Mouse (Mus musculus): ENCODE measurements around the gene Cdh6. TPM values are rescaled to one million over a fixed set of nuclear protein-coding genes. Genes with fewer than 3 reads are reported as not detected.

The Cdh6 gene
- polyA plus RNA-seq, 1 experiment = 7.5 TPM

DNA sequence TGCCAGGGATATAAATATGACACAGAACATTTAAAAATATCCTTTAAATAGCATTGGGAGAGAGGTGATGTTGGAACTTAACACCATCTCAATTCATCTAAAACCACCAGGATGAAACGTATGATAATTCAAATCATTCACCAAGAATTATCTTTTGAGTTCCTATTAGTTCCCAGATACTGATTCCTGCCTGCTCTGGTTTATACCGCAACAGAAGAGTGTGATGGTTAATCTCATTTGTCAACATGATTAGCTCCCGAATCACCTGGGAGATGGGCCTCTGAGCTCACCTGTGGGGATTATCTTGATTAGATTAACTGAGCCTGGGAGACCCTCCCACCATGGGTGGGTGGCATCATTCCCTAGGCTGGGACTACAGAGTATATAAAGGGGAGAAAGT, 41.0 kb downstream of the Cdh6 start:
- peaks cover 3% of the 10 kb centered on the region; the same call in 1 of the 2 replicates for H3K4me1 ChIP-seq (ENCODE audit: control insufficient read depth, insufficient read depth, low read length)
- no peak for TF ChIP-seq POLR2A (IDR thresholded peaks at IDR 0.05; ENCODE audit: extremely low read depth, insufficient read depth, low read length)
- TF ChIP-seq CTCF (IDR thresholded peaks at IDR 0.05; ENCODE audit: extremely low read depth, insufficient read depth, low read length) = no peak
- no peak overlapping the region for H3K4me3 ChIP-seq (ENCODE audit: insufficient read depth, low read length)
- H3K27ac ChIP-seq (ENCODE audit: insufficient read depth, low read length) = no peak overlapping the region

DNA sequence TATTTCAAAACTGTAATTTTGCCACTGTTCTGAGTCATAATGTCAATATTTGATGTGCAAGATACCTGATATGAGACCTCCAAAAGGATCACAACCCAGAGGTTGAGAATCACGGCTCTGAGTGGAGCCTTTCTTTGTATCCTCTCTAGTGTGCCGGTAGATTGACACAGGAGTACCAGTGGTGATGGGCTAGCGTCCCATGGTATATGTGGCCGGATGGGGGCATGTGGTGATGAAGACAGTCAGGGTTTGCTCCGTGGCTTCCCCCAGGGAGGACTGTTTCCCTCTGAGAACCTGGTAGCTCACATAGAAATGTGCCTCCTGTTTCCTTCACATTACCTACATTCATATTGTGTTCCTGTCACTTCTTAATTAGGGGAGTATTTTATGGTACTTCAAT, 43.2 kb downstream of the Cdh6 start:
- no peak for TF ChIP-seq POLR2A (IDR thresholded peaks at IDR 0.05; ENCODE audit: extremely low read depth, insufficient read depth, low read length)
- no peak for TF ChIP-seq CTCF (IDR thresholded peaks at IDR 0.05; ENCODE audit: extremely low read depth, insufficient read depth, low read length)
- Histone ChIP-seq H3K4me3 (ENCODE audit: insufficient read depth, low read length) (no peak overlapping the region), H3K27ac (ENCODE audit: insufficient read depth, low read length) (no peak overlapping the region), H3K4me1 (ENCODE audit: control insufficient read depth, insufficient read depth, low read length) (no peaks in the 10 kb centered on the region; the same call in 1 of the 2 replicates)

DNA sequence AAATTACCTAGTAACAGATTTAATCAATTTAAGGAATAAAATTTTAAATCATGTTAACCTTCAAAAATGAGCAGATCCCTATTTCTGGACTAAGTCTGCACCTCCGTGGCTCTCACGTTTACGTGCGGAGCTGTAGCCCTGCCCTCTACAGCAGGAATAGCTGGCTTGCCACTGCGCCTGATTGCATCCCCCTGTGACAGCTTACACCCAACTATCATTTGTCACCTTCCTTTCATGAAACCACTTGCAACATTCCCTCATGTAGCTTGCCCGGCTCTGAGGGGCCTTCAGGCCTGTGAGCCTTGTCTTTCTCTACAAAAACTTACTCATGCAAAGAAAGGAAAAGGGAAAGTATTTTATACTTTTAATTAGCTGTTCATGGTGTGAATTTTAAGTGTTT, 73.1 kb downstream of the Cdh6 start:
- H3K4me3 ChIP-seq (ENCODE audit: insufficient read depth, low read length) = no peak overlapping the region
- no peaks in the 10 kb centered on the region; the same call in 1 of the 2 replicates for H3K4me1 ChIP-seq (ENCODE audit: control insufficient read depth, insufficient read depth, low read length)
- H3K27ac ChIP-seq (ENCODE audit: insufficient read depth, low read length) = no peak overlapping the region
- no peak for TF ChIP-seq CTCF (IDR thresholded peaks at IDR 0.05; ENCODE audit: extremely low read depth, insufficient read depth, low read length)
- TF ChIP-seq POLR2A (IDR thresholded peaks at IDR 0.05; ENCODE audit: extremely low read depth, insufficient read depth, low read length) = no peak

DNA sequence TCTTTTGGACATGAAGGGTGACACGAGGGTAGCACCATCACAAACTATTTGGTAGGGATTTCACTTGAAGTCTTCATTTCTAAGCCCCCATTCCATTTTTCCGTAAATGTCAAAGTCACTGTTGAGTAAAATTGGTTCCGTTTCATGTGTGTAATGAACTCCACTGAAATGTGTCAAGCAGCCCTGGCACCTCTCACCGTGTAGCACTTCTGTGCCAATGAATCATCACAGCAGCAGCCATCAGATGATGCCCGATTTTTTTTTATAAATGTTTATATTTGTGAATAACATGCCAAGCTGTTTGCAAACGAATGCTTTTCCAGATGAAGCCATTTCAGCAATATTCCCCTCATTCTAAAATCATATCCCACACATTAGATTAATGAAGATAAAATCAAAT, 75.6 kb downstream of the Cdh6 start:
- Histone ChIP-seq H3K4me3 (ENCODE audit: insufficient read depth, low read length) (no peak overlapping the region), H3K4me1 (ENCODE audit: control insufficient read depth, insufficient read depth, low read length) (no peaks in the 10 kb centered on the region), H3K27ac (ENCODE audit: insufficient read depth, low read length) (no peak overlapping the region)
- no peak for TF ChIP-seq POLR2A (IDR thresholded peaks at IDR 0.05; ENCODE audit: extremely low read depth, insufficient read depth, low read length)
- TF ChIP-seq CTCF (IDR thresholded peaks at IDR 0.05; ENCODE audit: extremely low read depth, insufficient read depth, low read length) = no peak

DNA sequence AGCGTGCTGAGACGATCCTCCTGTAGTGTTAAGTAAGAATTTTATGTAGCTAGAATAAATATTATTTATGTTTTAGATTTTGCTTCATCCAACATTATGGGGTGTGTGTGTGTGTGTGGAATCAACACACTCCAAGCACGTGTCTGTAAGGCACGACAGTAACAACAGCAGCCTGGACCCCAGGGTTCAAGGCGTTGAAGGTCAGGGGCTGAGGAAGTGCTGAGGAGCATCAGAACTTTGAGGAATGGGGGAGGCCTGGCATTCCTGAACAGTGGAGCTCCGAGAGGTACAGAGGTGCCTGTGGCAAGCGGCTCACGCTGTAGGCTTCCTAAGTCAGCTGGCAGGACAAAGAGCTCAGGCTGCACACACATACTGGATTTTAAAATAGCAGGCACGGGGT, 78.1 kb downstream of the Cdh6 start:
- TF ChIP-seq POLR2A (IDR thresholded peaks at IDR 0.05; ENCODE audit: extremely low read depth, insufficient read depth, low read length) = no peak
- no peak for TF ChIP-seq CTCF (IDR thresholded peaks at IDR 0.05; ENCODE audit: extremely low read depth, insufficient read depth, low read length)
- H3K27ac ChIP-seq (ENCODE audit: insufficient read depth, low read length) = no peak overlapping the region
- H3K4me1 ChIP-seq (ENCODE audit: control insufficient read depth, insufficient read depth, low read length) = no peaks in the 10 kb centered on the region
- no peak overlapping the region for H3K4me3 ChIP-seq (ENCODE audit: insufficient read depth, low read length)

DNA sequence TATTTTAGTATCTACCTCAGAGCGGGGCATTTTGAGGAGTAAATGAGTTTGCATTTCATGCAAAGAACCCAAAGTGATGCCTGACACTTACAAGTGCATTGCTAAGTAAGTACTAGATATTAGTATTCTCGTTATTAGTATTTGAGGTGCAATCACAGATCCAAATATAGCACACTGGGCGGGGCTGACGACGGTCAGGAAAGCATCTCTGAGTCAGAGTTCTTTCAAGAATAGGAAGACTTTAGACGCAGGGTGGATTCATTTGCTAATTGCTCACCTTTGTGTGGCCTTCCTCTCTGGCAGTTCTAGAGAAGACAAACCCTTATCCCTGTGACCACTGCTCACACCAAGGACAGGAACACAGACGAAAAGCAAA, 78.6 kb downstream of the Cdh6 start:
- H3K4me3 ChIP-seq (ENCODE audit: insufficient read depth, low read length) = no peak overlapping the region
- TF ChIP-seq CTCF (IDR thresholded peaks at IDR 0.05; ENCODE audit: extremely low read depth, insufficient read depth, low read length) (no peak), POLR2A (IDR thresholded peaks at IDR 0.05; ENCODE audit: extremely low read depth, insufficient read depth, low read length) (no peak)

DNA sequence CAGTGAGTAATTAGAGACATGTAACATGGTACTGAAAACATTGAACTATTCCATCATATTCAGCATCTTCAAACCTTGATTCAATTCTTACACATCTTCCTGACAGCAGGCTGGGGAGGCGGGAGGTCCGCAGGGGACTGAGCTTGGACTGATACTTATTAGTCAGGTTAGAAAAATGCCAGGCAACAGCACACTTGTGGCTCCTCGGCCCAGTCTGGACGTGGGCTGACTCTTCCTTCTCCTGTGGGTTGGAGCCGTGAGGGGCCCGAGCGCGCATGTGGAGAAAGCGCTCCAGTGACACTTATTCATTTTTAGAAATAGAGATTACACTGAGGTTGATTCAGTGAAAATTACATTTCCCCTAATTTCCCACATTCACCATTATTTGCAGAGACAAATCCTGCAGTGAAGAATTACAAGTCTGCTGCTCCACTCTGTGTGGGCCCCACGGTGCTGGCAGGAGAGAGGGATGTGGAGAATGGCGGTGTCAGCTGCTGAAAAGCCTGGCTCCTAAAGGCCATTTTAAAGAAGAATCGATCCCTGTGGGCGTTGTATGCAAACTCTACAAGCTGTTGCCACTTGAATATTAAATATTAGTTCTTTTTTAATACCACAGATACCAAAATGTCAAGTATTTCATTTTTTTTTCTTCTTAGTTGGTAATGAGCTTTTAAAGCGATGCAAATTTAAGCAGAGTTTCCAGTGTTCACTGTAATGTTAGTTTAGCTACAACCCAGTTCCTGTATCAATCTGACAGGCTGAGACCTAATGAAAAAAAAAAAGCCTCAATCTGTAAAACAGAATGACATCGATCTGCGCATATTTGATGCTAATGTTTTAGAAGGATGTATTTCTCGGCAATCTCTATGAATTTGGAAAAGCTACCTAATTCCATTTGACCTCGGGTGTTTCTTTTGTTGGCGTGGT, 79.3 kb downstream of the Cdh6 start:
- no peak for TF ChIP-seq CTCF (IDR thresholded peaks at IDR 0.05; ENCODE audit: extremely low read depth, insufficient read depth, low read length)
- no peak for TF ChIP-seq POLR2A (IDR thresholded peaks at IDR 0.05; ENCODE audit: extremely low read depth, insufficient read depth, low read length)
- Histone ChIP-seq H3K4me1 (ENCODE audit: control insufficient read depth, insufficient read depth, low read length) (no peaks in the 10 kb centered on the region), H3K27ac (ENCODE audit: insufficient read depth, low read length) (no peak overlapping the region), H3K4me3 (ENCODE audit: insufficient read depth, low read length) (no peak overlapping the region)

More for the DNA sequence above, 78.6 kb downstream of the Cdh6 start:
- Histone ChIP-seq H3K4me1 (ENCODE audit: control insufficient read depth, insufficient read depth, low read length) (no peaks in the 10 kb centered on the region), H3K27ac (ENCODE audit: insufficient read depth, low read length) (no peak overlapping the region)

DNA sequence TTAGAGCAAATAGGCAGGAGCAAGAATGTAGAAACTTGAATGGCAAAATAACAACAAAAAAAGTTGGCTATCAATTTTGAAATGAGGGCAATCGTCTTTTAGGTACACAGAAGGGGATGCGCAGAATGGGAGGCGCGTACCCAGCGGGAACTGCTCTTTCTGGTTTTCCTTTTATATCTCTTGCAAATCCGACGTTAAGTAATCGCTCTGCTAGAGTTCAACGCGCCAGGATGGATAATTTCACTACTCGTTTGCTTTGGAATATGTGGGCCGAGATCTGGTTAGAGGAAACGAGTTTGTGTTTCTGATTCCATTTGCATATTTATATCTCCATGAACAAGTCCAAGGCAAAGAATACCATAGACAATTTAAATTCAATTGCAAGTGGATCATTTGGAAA, 81.4 kb downstream of the Cdh6 start:
- Histone ChIP-seq H3K4me3 (ENCODE audit: insufficient read depth, low read length) (no peak overlapping the region), H3K27ac (ENCODE audit: insufficient read depth, low read length) (no peak overlapping the region), H3K4me1 (ENCODE audit: control insufficient read depth, insufficient read depth, low read length) (no peaks in the 10 kb centered on the region)
- TF ChIP-seq POLR2A (IDR thresholded peaks at IDR 0.05; ENCODE audit: extremely low read depth, insufficient read depth, low read length) (no peak), CTCF (IDR thresholded peaks at IDR 0.05; ENCODE audit: extremely low read depth, insufficient read depth, low read length) (no peak)

DNA sequence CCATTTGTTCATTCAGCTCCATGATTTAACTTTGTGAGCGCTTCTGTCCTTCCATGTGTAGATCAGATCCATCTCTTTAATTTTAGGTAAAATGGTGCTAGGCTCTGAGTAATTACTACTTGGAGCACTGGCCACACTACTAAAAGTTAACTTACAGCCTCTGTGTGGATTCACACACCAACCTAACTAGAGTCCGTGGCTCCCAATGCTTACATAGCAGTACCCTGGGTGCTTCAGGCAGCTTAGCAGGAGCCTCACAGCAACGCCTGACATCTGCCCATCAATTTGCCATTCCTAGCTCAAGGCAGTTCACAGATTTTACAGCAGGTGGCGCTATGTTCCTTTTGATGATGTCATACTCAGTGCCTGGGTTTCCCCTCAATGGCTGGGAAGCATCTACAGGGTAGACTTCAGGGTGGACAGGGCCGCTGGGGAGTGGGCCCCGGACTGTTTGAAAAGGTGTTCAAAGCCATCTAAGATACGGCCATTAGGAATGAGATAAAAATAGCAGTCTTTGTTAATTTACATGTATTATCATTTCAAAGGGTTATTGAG, 84.9 kb downstream of the Cdh6 start:
- H3K4me1 ChIP-seq (ENCODE audit: control insufficient read depth, insufficient read depth, low read length) = no peaks in the 10 kb centered on the region
- TF ChIP-seq POLR2A (IDR thresholded peaks at IDR 0.05; ENCODE audit: extremely low read depth, insufficient read depth, low read length) (no peak), CTCF (IDR thresholded peaks at IDR 0.05; ENCODE audit: extremely low read depth, insufficient read depth, low read length) (peak; percentile 84)
- H3K27ac ChIP-seq (ENCODE audit: insufficient read depth, low read length) = no peak overlapping the region
- no peak overlapping the region for H3K4me3 ChIP-seq (ENCODE audit: insufficient read depth, low read length)

- TF ChIP-seq POLR2A (IDR thresholded peaks at IDR 0.05; ENCODE audit: extremely low read depth, insufficient read depth, low read length) (no peak), CTCF (IDR thresholded peaks at IDR 0.05; ENCODE audit: extremely low read depth, insufficient read depth, low read length) (no peak)
- no peaks in the 10 kb centered on the region for H3K4me1 ChIP-seq (ENCODE audit: control insufficient read depth, insufficient read depth, low read length)
- H3K27ac ChIP-seq (ENCODE audit: insufficient read depth, low read length) = no peak overlapping the region
- H3K4me3 ChIP-seq (ENCODE audit: insufficient read depth, low read length) = no peak overlapping the region
Observed at GRCm38 (mm10) chr15:13084746-13085145, 88.7 kb downstream of the Cdh6 start.
